Mouse (Mus musculus): Measurements from ENCODE around the gene Camk2d.

Camk2d gene

DNA sequence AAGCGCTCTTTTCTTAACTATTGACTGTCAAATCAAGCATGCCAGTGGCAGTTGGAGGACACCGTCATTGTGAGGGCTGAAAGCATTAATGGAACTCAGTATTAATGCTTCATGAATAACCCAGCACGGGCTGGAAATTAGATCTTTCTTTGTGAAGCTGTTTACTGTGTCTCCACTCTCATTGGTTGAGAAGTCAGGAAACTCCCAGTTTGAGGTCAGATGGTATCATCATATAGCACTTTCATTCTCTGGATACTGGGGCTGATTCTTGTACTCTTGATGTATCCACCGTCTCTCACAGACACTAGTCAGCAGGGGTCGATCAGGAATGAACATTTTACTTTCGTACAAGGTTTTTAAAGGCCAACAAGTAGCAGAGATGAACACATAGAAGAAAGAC lies 54.6 kb downstream of the Camk2d start:
- no peak for DNase-seq (ENCODE audit: extremely low spot score, low spot score)

DNA sequence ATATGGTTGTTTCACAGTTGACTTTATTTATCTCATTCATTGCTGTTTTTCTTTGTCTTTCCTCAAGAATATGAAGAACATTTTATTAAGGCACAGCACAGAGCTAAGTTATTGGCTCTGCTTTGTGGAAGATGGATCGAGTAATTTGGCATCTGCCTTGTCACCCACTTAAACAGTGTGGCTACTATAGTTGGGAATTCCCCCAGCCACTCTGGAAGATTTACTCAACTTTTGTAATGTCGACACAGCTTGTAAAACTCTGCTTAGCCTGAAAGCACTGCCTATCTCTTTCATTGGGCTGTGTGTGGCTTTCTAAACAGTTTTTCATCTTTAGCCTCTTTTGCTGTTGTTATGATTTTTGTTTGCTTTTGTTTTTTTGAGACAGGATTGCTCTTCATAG lies 56.3 kb downstream of the Camk2d start:
- DNase-seq (ENCODE audit: extremely low spot score, low spot score): no peak

DNA sequence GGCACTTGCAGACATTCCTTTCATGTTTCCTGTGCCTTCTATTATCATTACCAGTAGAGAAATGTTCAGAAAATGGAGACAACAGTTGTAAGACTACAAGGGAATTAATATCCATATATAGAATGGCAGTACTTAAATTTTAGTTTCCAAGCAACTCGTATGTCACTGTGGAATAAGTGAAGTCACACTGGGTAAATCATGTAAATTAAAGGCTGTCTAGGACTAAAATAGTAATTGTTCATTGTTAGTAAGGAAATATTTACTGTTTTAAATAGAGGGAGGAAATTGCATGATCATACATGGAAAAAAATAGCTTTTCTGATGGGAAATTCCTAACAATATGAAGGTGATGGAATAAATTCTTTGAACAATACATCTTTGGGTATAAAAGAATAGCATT lies 57.0 kb downstream of the Camk2d start:
- DNase-seq (ENCODE audit: extremely low spot score, low spot score): no peak

DNA sequence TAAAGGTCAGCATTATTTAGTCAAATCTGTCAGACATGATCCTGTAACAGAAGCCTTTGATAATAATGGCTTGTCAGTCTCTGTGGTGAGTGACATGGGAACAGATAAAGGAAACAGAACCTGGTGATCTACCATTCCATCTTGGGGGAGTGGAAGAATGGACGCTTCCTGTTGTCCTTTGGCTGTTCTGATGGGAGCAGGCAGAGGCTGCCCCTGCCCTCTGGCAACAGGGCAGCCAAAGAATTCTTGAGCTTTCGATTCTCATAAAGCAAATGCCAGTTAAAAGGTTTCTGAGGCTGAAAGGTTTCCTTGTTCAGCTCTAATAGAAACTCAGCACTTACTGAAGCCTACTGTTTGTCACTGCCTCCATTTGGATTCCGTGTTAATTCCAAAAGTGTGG lies 60.1 kb downstream of the Camk2d start:
- DNase-seq (ENCODE audit: extremely low spot score, low spot score): no peak

DNA sequence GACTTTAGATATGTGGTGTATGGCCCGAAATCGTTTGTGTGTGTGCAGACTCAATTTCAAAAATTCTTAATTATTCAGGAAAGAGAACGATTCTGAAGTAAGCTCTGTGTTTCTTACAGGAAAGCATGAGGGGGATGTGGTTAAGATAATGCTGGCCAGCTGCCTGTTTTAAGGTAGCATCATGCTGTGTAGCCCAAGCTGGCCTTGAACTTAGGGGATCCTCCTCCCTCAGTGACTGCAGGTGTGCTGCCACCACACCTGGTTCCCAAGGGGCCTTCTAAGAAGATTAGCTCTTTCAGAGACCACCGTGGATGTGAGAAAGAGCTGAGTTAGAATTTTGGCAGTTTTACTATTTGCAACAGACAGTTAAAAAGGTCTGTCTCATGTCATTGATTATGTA lies 61.8 kb downstream of the Camk2d start:
- no peak for DNase-seq (ENCODE audit: extremely low spot score, low spot score)

DNA sequence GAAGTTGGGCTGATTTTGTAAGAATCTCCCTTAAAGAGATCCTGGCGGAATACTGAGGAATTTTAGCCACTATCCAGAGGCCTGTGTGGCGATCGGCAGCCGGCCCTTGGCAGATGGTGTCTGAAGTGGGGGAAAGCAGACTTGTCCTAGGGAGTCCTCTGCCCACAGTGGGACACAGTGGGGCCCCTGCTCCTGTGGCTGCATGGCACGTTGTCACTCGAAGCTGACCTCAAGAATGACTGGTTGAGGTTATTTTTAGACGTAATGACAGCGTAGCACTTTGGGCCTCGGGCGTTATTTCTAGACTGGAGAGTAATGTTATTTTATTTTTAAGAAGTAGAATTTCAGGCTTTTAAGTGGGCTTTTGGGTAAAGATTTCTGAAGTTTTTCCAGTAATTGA lies 62.7 kb downstream of the Camk2d start:
- no peak for DNase-seq (ENCODE audit: extremely low spot score, low spot score)

DNA sequence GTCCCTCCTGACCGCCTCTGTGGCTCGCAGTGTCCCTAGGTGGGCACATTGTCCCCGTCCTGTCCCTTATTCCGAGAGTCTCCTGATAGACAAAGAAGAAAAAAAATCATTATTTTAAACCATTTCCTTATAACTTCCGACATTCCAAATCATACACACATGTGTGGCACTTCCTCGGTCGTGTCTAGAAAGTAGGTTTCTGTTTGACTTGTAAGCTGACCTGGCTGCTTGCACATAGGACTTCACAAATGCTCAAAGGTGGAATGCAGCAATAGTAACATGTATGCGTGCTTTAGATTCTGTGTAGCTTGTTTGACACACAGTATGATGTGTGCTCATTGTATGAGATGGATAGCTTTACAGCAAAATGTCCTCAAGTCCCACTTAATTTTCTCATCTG lies 63.1 kb downstream of the Camk2d start:
- no peak for DNase-seq (ENCODE audit: extremely low spot score, low spot score)

DNA sequence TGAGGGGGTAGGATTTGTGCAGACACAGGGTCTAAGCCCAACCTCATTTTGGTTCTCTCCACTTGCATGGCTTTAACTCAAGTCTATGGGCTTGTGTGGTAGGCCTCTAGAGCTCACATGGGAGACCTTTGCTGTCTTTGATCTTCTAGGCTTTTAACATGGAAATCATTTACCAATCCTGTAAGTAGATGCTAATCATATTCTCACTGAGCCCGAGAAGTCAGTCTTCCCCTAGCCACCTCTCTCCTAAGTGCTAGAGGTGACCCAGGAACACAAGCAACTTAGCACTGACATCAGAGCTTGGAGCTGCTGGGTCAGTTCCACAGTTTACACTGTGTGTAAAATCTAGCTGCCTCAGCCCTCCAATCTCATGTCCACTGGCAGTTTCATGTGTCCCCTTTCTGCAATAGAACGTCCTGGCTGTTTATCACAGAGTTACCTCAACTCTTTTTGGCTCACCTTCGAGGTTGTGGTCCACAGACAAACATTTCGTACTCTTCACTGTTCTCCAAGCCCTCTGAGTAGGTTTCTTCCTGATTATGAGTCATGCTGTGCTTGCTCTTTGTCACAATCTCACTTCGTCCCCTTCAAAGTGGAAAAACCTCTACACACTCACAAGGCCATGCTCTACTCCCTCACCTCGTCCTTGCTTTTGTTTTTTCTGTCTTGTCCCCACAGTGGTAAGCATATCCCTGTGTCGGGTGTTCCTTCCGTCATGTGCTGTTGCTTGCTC lies 63.9 kb downstream of the Camk2d start:
- no peak for DNase-seq (ENCODE audit: extremely low spot score, low spot score)

DNA sequence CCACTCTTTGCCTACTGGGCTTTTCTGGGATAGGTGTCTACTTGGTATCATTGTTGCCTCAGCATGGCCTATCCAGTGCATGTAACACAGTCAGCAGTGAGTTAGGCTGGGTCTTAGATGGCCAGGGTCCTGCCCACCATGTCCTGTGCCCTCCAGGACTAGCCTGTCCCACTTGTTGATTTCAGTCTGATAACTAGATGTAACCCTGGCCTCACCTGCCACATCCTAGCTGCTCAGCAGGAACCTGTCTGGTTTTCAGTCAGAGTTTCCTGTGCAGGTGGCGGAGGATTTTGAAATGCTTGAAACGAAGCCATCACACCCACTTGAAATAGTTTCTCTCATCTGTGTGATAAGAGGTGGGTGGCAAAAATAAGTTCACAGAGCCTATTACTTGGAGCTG lies 64.5 kb downstream of the Camk2d start:
- no peak for DNase-seq (ENCODE audit: extremely low spot score, low spot score)

DNA sequence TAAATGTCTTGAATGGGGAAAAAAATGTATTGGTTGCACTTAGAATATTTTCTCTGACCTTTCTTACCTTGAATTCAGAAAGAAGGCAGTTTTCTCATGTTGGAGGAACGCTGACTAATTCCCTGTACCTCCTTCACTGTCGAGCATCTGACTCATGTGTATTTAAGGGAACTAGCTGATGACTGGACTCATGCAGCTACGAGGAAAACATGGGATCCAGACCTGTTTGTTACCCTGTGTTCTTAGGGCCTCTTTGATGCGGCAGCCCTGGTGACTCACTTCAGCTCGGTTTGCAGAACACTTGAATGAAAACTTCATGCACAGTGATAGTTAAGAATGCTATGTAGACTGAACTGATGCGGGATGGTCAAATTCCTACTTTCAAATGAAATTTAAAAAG lies 64.9 kb downstream of the Camk2d start:
- no peak for DNase-seq (ENCODE audit: extremely low spot score, low spot score)

DNA sequence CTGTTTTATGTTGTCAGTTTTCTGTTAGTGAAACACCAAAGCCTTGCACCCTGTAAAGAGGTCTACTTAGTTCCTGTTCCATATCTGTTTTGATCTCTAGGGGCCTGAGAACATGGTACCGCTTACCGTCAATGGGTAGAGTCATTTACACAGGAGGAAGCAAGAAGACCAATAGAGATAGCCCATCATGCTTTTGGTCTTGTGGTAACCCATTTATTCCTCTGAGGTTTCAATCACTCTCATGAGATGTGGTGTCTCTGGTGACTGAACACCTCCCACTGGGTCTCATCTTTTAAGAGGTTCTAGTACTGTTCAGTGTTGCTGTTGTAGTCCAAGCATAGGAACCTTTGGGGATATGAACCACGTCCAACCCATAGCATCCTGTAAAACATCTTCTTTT lies 65.8 kb downstream of the Camk2d start:
- DNase-seq (ENCODE audit: extremely low spot score, low spot score): no peak

DNA sequence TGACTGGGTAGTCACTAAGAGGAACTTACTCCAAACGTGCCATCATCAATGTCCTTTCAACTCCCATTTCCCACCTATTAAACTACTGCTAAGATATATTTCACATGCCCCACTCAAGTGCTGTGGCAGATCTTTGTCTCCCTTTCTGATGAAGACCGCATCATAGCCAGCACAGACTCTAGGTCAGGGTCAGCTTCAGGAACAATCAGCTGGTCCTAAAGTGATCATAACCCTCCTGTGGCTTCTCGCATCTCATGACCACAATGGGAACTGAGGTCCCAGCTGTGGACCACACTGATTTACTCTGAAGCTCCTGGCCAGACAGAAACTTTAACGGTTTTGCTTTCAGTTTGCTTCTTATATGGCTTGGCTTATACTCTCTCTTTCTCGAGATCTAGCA lies 67.3 kb downstream of the Camk2d start:
- no peak for DNase-seq (ENCODE audit: extremely low spot score, low spot score)

DNA sequence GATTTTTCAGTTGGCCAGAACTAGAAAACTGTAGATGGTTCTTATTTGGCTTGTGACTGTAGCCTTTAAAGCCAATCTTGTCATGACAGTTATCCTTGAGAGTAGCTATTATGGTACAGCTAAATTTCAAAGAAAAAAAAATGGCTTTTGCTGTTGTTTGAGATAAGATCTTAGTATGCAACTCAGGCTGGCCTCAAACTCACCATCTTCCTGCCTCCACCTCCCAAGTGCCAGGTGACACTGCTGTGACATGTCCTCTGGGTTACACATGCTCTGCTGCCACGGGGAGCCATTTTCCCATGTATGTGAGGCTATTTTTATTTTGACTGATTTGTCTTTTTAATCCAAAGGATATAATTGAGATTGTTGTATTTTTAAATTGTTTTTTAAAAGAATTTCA lies 69.8 kb downstream of the Camk2d start:
- DNase-seq (ENCODE audit: extremely low spot score, low spot score): no peak

DNA sequence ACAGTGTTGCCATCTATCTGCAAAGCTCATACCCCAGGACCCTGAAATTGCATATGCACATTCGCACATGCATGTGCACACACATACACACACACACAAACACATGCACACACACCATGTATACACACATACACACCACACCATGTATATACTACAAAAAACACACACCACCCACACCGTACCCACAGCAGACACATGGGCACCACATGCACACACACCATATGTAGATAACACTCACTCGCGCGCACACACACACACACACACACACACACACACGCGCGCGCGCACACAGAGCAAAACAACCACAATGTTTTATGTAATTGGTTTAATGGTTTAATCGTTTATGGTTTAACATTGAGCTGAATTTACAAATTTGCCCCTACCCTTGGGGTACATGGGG lies 70.9 kb downstream of the Camk2d start:
- no peak for DNase-seq (ENCODE audit: extremely low spot score, low spot score)

DNA sequence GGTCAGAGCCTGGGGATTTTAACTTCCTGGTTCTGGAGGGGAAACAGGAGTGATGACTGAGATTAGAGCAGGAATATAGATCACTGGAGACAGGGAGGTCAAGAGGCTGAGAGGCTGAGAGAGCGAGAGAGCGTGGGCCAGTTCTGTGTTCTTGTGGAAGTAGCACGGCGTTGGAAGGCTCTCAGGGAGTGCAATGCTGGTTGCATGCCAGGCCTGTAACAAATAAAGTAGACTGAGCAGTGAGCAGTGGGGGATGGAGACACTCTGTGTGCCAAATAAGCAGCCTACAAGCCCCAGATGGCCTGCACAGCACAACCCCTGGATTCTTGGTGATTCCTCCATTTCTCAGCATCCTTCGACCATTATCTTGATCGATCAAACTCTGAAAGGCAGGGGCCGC lies 71.3 kb downstream of the Camk2d start:
- no peak for DNase-seq (ENCODE audit: extremely low spot score, low spot score)

DNA sequence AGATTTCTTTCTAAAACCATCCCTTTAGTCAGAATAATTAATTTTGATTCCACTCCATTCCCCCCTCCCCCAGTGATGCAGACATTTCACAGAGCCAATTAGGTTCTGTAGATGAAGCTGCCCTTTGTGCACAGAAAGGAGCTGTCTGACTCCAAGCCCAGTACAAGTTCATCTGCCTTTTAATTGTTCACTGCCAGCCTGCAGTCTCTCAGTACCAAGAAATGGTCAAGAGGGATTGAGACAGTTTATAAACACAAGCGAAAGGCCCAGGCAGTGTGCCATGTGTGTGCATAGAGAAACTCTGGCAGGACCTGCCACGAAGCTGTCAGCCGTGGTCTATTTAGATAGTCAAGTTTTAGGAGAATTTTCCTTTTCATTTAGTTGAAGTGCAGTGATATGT lies 72.0 kb downstream of the Camk2d start:
- no peak for DNase-seq (ENCODE audit: extremely low spot score, low spot score)

DNA sequence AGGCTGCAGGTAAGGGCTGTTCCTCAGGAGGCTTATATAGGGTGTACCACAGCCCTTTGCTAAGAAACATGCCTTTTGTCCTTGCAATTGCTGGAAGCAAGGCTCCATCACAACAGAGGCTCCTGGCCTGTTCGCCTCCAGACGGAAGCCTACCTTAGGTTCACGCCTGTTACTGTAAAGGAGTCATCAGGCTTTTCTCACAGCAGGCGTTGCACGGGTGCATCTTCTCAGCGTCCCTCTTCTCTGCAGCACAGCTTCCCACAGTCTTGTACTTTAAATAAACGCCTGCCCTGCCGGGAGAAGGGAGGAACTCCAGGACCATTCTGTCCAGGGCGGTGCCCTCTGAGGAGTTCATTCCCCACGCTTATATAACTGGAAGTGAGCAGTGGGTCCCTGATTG lies 72.6 kb downstream of the Camk2d start:
- DNase-seq (ENCODE audit: extremely low spot score, low spot score): no peak

DNA sequence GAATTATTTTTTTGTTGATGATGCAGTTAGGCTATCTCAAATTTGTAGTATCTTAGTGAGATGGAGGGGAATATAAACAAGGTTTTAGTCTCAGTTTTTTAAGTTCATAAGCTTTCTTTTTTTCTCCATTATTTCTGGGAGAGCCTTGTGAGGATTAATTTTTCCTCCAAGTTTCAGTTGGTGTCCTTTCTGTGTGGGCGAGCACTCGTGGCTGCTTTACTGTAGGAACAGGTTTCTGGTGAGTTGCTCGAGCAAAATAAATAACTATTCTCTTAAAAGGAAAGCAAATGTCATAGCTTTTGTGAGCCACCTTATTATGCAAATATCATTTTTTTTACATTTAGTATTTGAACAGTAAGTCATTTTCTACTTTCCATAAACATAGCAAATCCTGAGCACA lies 74.3 kb downstream of the Camk2d start:
- no peak for DNase-seq (ENCODE audit: extremely low spot score, low spot score)

DNA sequence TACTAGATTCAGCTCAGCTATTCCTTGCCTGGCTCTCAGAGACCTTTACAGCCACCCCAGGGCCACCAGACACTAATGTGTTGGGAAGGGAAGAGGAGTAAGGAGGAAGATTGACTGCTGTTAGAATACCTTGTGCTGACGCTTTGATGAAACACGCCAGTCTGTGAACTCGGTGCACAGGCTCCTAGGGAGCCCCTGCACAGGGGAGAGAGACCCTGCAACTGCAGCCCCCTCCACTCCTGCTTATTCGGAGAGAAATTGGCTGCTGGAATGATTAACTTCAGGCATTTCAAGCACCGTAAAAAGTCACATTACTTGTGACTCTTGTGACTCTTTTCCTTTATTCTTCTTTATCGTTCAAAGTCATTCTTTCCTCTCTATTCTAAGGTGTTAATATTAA lies 75.2 kb downstream of the Camk2d start:
- no peak for DNase-seq (ENCODE audit: extremely low spot score, low spot score)

DNA sequence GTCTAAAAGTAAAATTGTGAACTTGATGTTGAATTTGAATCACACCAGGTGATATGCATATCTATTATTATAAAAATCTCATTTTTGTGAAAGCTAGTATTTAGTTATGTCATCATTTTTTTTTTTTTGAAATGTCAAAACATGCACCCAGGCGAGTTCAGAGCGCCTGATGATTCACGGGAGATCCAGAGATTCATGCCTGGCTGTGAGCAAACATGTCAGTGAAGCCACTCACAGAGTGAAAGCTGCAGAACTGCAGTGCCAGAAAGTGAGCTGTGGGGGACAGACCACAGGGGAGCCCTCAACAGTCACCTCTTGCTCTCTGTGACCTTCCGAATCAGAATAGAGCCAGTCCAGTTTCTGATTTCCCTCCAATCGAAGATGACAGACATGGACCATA lies 84.9 kb downstream of the Camk2d start:
- DNase-seq (ENCODE audit: extremely low spot score, low spot score): no peak

DNA sequence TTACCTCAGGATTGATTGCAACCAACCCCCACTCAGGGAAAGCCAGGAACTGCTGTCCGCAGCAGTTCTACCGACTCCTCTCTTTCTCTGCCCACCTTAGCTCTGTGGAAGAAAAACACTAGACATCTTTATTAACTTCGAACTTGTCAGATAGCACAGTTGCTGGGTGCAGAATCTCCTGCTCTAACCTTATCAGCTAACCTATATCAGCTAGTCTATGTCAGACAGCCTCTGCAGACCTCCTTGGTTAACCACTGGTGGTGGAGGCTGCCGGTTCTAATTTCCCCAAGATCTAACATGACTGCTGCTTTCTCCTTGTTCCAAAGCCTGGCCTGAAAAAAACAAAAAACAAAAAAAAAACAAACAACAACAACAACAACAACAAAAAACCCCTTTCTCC lies 85.9 kb downstream of the Camk2d start:
- DNase-seq (ENCODE audit: extremely low spot score, low spot score): no peak

DNA sequence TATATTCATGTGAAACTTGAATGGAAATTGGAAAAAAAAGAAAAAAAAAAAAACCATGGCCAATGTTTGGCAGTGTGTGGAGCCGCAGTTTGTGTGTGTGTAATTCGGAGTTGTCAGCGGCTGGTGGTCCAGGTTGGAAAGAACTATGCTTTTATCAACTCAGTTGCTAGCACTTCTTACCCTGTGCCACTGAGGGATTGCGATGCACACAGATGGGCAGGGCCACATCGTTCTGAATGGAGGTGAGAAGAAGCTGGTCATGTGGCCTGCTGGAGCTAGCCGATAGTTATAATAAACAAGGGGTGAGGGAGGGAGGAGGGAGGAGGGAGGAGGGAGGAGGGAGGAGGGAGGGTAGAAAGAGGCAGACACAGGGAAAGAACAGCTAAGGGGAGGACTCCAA lies 89.3 kb downstream of the Camk2d start:
- no peak for DNase-seq (ENCODE audit: extremely low spot score, low spot score)

DNA sequence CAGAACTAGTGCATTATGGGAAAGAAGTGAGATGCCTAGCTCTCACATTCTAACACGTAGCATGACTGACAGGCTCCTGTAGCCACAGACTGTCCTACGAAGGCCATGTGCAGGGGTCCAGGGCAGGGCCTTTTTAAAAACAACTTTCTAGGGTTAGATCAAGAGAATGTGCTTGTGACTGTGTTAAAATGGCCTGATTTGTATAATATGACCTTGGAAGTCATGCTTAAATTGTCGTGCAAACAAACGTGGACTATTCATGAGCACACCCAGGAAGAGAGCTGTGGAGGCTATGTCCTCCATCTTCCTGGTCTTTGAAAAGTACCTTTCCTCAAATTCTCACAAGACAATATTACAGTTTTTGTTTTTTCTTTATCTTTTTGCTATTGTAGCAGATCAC lies 91.0 kb downstream of the Camk2d start:
- DNase-seq (ENCODE audit: extremely low spot score, low spot score): no peak

DNA sequence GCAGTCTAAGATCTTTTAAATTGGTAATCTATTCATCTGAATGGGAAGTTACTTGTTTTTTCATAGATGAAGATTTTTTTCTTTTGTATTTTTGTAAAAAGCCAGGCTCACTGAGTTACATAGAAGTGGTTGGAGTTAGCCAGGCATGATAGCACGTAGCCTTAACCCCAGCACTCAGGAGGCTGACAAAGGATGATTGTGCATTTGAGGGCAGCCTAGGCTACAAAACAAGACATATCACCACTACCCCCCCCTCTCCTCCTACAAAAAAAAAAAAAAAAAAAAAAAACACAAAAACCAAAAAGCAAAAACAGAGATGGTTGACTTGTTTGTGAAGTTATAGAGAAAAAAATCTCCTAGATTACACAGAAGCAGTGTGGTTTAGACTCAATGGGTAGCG lies 92.4 kb downstream of the Camk2d start:
- no peak for DNase-seq (ENCODE audit: extremely low spot score, low spot score)

Measured in neural tube, embryonic 10.5 days (tissue).